Mouse (Mus musculus): ENCODE measurements around the gene Csf3. TPM values are rescaled to one million over a fixed set of nuclear protein-coding genes. Genes with fewer than 3 reads are reported as not detected.

Gene Csf3
- polyA plus RNA-seq, 1 experiment from 2014 or later = not detected

- peak within 1 kb of the TSS; percentile 72 for H3K27ac ChIP-seq
- no peaks in the 10 kb centered on the region for H3K9me3 ChIP-seq
- H3K4me1 ChIP-seq (replicated peaks) = 0 out of 2 replicates have a peak, but pooled peaks cover 4% of the 10 kb centered on the region
- H3K4me2 ChIP-seq (replicated peaks) = peak within 1 kb of the TSS; percentile 74
- 3% methylated on average over 45 of the region's 45 CpGs for WGBS
- ATAC-seq = peak; percentile 94
- H3K27me3 ChIP-seq (replicated peaks) = no peaks in the 10 kb centered on the region
- H3K4me3 ChIP-seq (replicated peaks) = peak within 1 kb of the TSS; percentile 92
- H3K9ac ChIP-seq = peak within 1 kb of the TSS; percentile 97
- peaks cover 17% of the 10 kb centered on the region for H3K36me3 ChIP-seq
Measured at GRCm38 (mm10) chr11:98681786-98682745, 19.0 kb upstream of the Csf3 start, which contains the start of gene Psmd3. Gene Psmd3 (plus strand): TSS chr11:98682554.

GRCm38 (mm10) chr11:98682811-98683210 is 18.3 kb upstream of the Csf3 start:
- H3K4me3 ChIP-seq (replicated peaks) = peak overlapping the region; percentile 92
- peak overlapping the region; percentile 74 for H3K4me2 ChIP-seq (replicated peaks)
- peak overlapping the region; percentile 59 for H3K27ac ChIP-seq
- H3K9me3 ChIP-seq = no peaks in the 10 kb centered on the region
- 0 out of 2 replicates have a peak, but pooled peaks cover 4% of the 10 kb centered on the region for H3K4me1 ChIP-seq (replicated peaks)
- ATAC-seq = peak; percentile 29
- H3K9ac ChIP-seq = peak overlapping the region; percentile 97
- H3K36me3 ChIP-seq = peaks cover 23% of the 10 kb centered on the region
- H3K27me3 ChIP-seq (replicated peaks) = no peaks in the 10 kb centered on the region
- WGBS = under 1% methylated on average over 23 of the region's 23 CpGs

GRCm38 (mm10) chr11:98685642-98686041 is 15.4 kb upstream of the Csf3 start:
- Histone ChIP-seq H3K4me2 (replicated peaks) (no peak overlapping the region), H3K36me3 (peaks cover 40% of the 10 kb centered on the region), H3K27ac (no peak overlapping the region), H3K4me1 (replicated peaks) (0 out of 2 replicates have a peak, but pooled peaks cover 4% of the 10 kb centered on the region), H3K9ac (no peak overlapping the region), H3K4me3 (replicated peaks) (no peak overlapping the region), H3K9me3 (no peaks in the 10 kb centered on the region), H3K27me3 (replicated peaks) (no peaks in the 10 kb centered on the region)
- WGBS = 88% methylated on average over 9 of the region's 9 CpGs
- no peak for ATAC-seq

GRCm38 (mm10) chr11:98686976-98687375 is 14.1 kb upstream of the Csf3 start:
- WGBS = 80% methylated on average over 4 of the region's 4 CpGs
- peaks cover 52% of the 10 kb centered on the region for H3K36me3 ChIP-seq
- no peak overlapping the region for H3K27ac ChIP-seq
- no peak for ATAC-seq
- H3K4me3 ChIP-seq (replicated peaks) = no peak overlapping the region
- H3K4me1 ChIP-seq (replicated peaks) = 0 out of 2 replicates have a peak, but pooled peaks cover 4% of the 10 kb centered on the region
- H3K27me3 ChIP-seq (replicated peaks) = no peaks in the 10 kb centered on the region
- H3K4me2 ChIP-seq (replicated peaks) = no peak overlapping the region
- H3K9me3 ChIP-seq = no peaks in the 10 kb centered on the region
- H3K9ac ChIP-seq = no peak overlapping the region

- Histone ChIP-seq H3K36me3 (peaks cover 55% of the 10 kb centered on the region), H3K27ac (no peak overlapping the region)
Measured at GRCm38 (mm10) chr11:98688009-98688408, 13.1 kb upstream of the Csf3 start.

GRCm38 (mm10) chr11:98693201-98693600 is 7.9 kb upstream of the Csf3 start:
- Histone ChIP-seq H3K4me3 (replicated peaks) (no peak overlapping the region), H3K27ac (no peak overlapping the region), H3K9me3 (no peaks in the 10 kb centered on the region), H3K36me3 (peaks cover 53% of the 10 kb centered on the region), H3K27me3 (replicated peaks) (no peaks in the 10 kb centered on the region), H3K4me2 (replicated peaks) (no peak overlapping the region), H3K4me1 (replicated peaks) (no peaks in the 10 kb centered on the region), H3K9ac (no peak overlapping the region)
- 0 out of 2 replicates have a peak, but pooled peaks have one; percentile 37 for ATAC-seq
- WGBS = 67% methylated on average over 13 of the region's 13 CpGs

More at GRCm38 (mm10) chr11:98688009-98688408, 13.1 kb upstream of the Csf3 start:
- ATAC-seq = no peak
- WGBS = 86% methylated on average over 8 of the region's 8 CpGs
- H3K4me1 ChIP-seq (replicated peaks) = 0 out of 2 replicates have a peak, but pooled peaks cover 4% of the 10 kb centered on the region
- H3K27me3 ChIP-seq (replicated peaks) = no peaks in the 10 kb centered on the region
- H3K9me3 ChIP-seq = no peaks in the 10 kb centered on the region
- no peak overlapping the region for H3K4me2 ChIP-seq (replicated peaks)
- H3K9ac ChIP-seq = no peak overlapping the region
- H3K4me3 ChIP-seq (replicated peaks) = no peak overlapping the region

GRCm38 (mm10) chr11:98693746-98694145 is 7.3 kb upstream of the Csf3 start:
- Histone ChIP-seq H3K27me3 (replicated peaks) (no peaks in the 10 kb centered on the region), H3K9ac (no peak overlapping the region), H3K36me3 (peaks cover 51% of the 10 kb centered on the region), H3K4me2 (replicated peaks) (no peak overlapping the region), H3K27ac (no peak overlapping the region), H3K9me3 (no peaks in the 10 kb centered on the region), H3K4me3 (replicated peaks) (no peak overlapping the region), H3K4me1 (replicated peaks) (no peaks in the 10 kb centered on the region)
- ATAC-seq = no peak
- WGBS = 86% methylated on average over 9 of the region's 9 CpGs

GRCm38 (mm10) chr11:98694301-98694700 is 6.8 kb upstream of the Csf3 start:
- 76% methylated on average over 9 of the region's 9 CpGs for WGBS
- Histone ChIP-seq H3K4me1 (replicated peaks) (no peaks in the 10 kb centered on the region), H3K27ac (no peak overlapping the region), H3K9ac (no peak overlapping the region), H3K4me2 (replicated peaks) (no peak overlapping the region), H3K4me3 (replicated peaks) (no peak overlapping the region), H3K36me3 (peaks cover 51% of the 10 kb centered on the region), H3K27me3 (replicated peaks) (no peaks in the 10 kb centered on the region), H3K9me3 (no peaks in the 10 kb centered on the region)
- ATAC-seq = no peak

- H3K9me3 ChIP-seq = no peaks in the 10 kb centered on the region
- no peaks in the 10 kb centered on the region for H3K27me3 ChIP-seq (replicated peaks)
- no peak overlapping the region for H3K9ac ChIP-seq
- no peak overlapping the region for H3K4me2 ChIP-seq (replicated peaks)
- no peak overlapping the region for H3K4me3 ChIP-seq (replicated peaks)
- WGBS = 65% methylated on average over 14 of the region's 14 CpGs
- ATAC-seq = no peak
- peaks cover 42% of the 10 kb centered on the region for H3K36me3 ChIP-seq
- H3K4me1 ChIP-seq (replicated peaks) = no peaks in the 10 kb centered on the region
- no peak overlapping the region for H3K27ac ChIP-seq
Measured at GRCm38 (mm10) chr11:98695408-98695807, 5.7 kb upstream of the Csf3 start.

- Histone ChIP-seq H3K4me1 (replicated peaks) (no peaks in the 10 kb centered on the region), H3K4me2 (replicated peaks) (no peak overlapping the region), H3K4me3 (replicated peaks) (no peak overlapping the region), H3K27ac (no peak overlapping the region), H3K9me3 (no peaks in the 10 kb centered on the region), H3K36me3 (peaks cover 30% of the 10 kb centered on the region), H3K9ac (no peak overlapping the region), H3K27me3 (replicated peaks) (no peaks in the 10 kb centered on the region)
- no peak for ATAC-seq
- WGBS = 85% methylated on average over 14 of the region's 14 CpGs
Measured at GRCm38 (mm10) chr11:98696454-98697216, 4.4 kb upstream of the Csf3 start.

GRCm38 (mm10) chr11:98697225-98697624 is 3.8 kb upstream of the Csf3 start:
- H3K27me3 ChIP-seq (replicated peaks) = no peaks in the 10 kb centered on the region
- 90% methylated on average over 12 of the region's 12 CpGs for WGBS
- no peak overlapping the region for H3K27ac ChIP-seq
- no peak for ATAC-seq
- no peak overlapping the region for H3K4me3 ChIP-seq (replicated peaks)
- H3K9ac ChIP-seq = no peak overlapping the region
- H3K36me3 ChIP-seq = peaks cover 28% of the 10 kb centered on the region
- H3K9me3 ChIP-seq = no peaks in the 10 kb centered on the region
- H3K4me2 ChIP-seq (replicated peaks) = no peak overlapping the region
- H3K4me1 ChIP-seq (replicated peaks) = no peaks in the 10 kb centered on the region

Measured in intestine, embryonic 15.5 days (tissue).